Mouse (Mus musculus): ENCODE measurements around the gene Egf.

DNA sequence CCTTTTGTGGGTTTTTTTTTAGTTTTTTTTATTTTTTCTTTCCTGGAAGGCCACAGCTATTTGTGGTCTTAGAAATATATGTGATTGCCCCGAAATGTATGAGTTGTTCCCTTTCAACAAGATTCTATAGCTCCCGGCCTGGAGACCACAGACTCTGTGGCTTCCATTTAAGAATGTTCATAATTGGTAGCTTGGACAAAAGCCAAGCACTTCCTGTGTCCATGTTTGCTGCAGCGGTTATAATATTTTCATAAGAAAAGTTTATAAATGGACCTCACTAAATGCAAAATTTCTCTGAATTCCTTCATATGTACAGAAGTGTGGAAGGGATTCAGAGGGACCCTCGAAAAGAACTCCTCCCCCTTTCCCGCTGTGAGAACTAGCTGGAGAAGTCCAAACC lies 108.3 kb downstream of the Egf start:
- TF ChIP-seq CTCF (IDR thresholded peaks at IDR 0.05; ENCODE audit: control insufficient read depth, insufficient read depth, low read length) = no peak
- no peak for TF ChIP-seq POLR2A (IDR thresholded peaks at IDR 0.05; ENCODE audit: borderline replicate concordance, control insufficient read depth, low read depth, low read length)
